Mouse (Mus musculus) yolk sac, embryonic 10.5 days (tissue): Measurements from ENCODE around the gene Nova2.

ENCODE experiments used
- DNase-seq: peaks from one replicate; pipeline ENCODE4 v3.0.0-alpha.2; 2017; ENCODE audit warnings: low spot score

Gene Nova2

DNA sequence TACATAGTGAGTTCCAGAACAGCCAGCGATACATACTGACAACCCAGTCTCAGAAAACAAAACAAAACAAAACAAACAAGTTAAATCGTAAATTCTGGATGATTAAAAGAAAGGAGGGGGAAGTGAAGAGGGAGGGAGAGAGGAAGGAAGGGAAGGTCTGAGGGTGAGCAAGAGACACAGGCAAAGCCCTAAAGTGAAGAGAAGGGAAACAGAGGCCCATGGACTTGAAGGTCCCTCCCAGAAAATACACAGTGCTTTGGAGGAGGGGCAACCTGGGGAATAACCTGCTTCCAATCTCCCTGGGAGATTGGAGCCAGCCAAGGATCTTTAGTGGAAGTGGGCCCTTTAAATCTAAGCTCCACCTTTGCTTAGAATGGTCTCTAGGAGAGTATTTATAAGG is 61.4 kb downstream of the Nova2 start, which contains the start of gene Nanos2:
Gene Nanos2 (plus strand): TSS at position 301 of the 400 bp plus-strand sequence.
- DNase-seq = no peak

DNA sequence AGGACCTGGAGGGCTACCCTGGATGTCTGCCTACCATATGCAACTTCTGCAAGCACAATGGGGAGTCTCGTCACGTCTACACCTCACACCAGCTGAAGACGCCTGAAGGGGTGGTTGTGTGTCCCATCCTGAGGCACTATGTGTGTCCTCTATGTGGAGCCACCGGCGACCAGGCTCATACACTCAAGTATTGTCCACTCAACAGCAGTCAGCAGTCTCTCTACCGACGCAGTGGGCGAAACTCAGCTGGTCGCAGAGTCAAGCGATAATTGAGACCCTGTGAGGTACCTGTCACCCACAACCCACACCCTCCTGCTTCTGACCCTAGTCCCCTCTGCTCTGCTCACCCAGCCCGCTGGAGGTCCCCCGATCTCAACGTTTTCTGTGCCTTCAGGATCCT is 62.1 kb downstream of the Nova2 start:
- no peak for DNase-seq

DNA sequence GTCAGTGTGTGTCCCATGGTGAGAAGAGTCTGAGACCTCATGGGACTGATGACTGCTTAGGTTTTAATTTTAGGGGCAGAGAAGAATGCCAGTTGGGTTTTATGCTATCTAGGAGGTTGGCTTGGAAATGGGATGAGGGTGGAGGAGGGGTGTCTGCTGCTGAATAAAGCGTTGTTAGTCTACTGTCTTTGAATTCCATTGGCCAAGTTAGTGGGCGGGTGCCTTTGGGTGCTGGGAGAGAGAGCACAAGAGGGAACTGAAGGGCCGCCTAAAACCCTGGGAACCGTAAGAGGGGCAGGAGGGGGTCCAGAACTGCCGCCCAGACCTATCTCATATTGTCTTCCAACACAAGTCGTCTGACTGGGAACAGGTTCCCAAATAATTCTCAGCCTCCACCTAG is 63.1 kb downstream of the Nova2 start:
- DNase-seq = no peak

DNA sequence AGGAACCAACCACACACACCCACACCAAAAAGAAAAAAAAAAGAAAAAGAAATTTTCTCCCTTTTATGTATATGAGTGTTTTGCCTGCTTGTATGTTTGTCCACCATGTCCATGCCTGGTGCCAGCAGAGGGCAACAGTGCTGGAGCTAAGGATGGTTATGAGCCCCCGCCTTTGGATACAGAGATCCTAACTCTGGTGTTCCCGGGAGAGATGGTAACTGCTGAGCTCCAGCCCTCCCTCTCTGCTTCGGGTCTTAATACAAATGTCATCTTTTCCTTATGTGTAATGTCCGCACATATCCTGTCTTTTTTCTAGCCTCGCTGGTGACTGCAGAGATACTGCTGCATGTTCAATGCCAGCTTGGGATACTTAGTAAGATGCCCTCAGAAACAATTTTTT is 64.3 kb downstream of the Nova2 start:
- DNase-seq = no peak

DNA sequence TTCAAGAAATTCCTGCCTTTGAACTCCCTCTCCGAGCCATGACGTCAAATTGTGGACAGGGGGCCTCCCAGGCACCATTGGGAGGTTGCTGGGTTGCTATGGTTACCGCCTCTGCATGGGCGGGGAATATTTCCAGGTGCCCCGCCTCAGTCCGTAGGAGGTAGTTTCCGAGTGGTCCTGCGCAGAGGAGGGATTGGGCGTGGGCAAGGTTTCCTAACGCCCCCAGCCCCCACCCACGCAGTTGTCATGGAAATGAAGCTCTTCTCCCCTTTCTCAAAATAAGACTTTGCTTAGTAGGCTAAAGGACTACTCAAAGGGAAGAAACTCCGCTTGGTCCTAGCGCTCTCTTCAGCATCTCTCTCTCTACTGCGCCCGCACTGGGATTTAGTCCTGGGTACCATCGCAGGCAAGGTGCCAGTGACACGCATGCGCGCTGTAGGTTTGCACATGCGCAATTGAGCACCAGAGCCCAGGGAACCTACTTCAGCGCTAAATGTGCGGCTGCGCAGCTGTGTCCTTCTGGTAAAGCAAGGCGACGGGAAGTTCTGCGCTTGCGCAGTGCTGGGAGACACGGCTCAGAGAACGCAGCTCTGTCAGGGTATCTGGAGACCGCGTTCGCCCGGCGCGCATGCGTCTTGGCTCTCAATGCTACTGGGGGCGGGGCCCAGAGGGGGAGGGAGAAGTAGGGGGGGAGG is 65.1 kb downstream of the Nova2 start, which contains the start of gene Mypop:
Gene Mypop (plus strand): TSS at position 645 of the 695 bp plus-strand sequence.
- DNase-seq = peak; percentile 99

DNA sequence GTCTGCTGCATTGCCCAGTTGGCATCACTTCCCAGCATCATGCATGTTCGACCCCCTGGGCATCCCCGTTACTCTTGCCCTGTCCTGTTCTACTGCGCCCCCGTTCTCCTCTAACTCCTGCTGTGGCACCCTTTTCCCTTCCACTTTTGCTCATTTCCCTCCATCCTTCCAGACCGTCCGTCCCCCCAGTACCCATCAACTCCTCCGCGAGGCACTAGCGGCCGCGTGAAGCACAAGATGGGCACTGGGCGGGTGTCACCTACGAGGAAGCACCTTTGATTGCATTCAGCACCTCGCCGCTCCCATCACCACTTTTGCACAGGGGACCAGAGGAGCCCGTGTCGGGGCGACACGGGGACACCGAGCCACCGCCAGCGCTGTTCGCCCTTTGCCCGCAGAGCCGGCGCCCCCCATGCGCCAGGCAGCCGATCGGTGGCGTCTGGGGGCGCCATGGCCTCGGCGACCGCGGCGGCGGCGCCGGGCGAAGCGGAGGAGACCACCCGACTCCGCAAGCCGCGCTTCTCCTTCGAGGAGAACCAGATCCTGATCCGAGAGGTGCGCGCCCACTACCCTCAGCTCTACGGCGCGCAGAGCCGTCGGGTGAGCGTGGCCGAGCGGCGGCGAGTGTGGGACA is 66.1 kb downstream of the Nova2 start:
- DNase-seq = no peak

DNA sequence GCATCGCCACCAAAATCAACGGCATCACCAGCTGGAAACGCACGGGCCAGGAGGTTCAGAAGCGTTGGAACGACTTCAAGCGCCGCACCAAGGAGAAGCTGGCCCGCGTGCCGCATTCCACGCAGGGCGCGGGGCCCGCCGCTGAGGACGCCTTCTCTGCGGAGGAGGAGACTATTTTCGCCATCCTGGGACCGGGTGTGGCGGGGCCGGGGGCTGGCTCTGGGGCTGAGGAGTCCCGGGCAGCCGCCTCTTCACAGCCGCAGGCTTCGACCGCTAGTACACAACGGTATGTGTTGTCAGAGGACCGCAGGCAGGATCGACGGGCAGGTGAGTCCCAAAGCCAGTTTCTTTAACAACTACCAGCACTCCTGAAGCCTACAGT is 66.6 kb downstream of the Nova2 start:
- DNase-seq = no peak

DNA sequence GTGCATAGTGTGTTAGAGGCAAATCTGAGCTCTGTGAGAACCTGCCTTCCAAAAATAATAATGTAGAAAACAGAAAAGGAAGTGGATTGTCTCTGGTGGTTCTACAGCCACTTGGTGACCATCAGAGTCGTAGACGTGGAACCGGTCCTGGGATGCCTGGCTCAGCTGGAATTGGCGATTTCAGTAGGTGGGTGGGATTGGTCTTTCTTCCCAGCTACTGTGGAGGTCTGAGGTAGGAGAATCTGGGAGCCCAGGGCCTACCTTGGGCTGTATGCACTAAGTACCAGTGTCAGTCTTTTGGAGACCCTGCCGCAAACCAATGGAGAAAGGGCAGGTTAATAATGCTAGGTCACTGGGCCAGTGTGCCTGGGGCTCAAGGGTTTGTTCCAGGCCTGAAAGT is 67.3 kb downstream of the Nova2 start:
- DNase-seq = no peak

DNA sequence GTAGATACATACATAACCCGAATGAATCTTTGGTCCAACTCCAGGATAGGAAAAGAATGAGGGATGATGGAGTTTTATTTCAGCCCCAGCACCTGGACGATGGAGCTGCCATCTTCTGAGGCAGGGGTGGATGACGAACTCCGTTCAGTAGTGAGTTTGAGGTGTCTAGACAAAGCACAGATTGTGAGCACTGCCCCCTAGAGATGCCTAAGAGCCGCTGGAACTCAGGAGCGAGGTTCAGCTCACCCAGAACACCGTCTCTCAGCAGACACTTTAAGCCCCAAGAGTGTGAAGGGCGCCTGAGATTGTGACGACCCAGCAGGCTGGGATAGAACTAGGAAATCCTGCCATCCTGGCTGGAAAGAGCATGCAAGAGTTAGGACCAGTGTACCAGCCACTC is 73.1 kb downstream of the Nova2 start:
- DNase-seq = no peak

DNA sequence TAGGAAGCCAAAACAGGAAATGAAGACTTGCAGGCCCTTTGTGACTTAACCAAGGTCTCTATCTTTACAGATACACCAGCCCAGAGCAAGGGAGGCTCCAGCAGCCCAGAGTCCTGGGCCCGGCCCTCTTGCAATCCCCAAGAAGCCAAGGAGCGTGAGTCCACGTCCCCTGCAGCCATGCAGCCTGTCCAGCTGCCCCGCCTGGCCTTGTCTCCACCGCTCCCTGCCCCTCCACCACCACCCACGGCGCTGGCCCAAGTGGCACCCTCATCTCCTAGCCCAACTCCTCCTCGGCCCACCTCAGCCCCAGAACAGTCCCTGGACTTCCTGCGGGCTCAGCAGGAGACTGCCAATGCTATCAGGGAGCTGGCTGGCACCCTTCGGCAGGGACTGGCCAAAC is 74.7 kb downstream of the Nova2 start:
- no peak for DNase-seq

DNA sequence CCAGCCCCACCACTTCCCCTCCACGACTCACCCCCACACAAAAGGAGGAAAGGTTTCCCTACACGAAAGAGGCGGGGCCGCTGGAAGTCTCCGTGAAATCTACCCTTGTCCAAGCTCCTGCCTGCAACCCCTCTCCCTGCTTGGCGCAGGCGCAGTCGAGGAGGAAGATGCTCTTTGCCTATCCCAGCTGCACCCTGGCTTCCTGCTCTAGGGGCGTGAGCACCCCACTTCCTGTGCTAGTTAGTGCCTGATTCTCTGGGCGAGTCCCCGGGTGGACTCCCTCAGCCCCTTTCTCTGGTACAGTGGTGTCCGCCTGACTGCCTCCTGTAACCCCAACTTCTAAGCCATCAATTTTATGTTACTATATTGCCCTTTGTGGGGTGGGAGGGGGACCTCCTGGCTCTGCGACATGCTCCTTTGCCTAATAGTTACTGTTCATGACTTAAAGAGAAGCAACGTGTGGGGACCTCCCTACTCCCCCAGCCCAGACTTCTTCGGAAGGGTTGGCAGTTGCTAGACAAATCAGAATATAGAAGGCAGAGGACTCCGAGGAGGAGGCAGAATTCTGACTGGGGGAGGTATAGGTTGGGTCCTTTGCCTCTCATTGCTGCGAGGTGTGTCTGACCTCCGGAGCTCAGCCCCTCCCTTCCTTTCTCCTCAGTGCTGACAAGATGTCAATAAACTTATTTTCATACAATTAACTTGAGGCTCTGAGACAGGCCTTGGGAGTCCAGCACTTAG is 75.5 kb downstream of the Nova2 start:
- peak; percentile 38 for DNase-seq

DNA sequence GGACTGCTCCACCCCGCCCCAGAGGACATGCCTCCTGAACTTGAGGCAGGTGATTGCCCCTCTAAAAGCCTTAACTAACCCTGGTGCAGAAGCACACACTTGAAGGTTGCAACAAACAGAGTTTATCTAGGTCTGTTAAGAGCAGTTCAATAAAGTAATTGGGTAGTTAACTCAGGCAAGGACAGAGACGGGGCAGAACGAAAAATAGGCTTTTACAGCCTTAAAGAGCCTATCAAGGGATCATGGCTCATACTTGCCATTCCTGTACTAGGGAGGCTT is 76.1 kb downstream of the Nova2 start:
- no peak for DNase-seq

DNA sequence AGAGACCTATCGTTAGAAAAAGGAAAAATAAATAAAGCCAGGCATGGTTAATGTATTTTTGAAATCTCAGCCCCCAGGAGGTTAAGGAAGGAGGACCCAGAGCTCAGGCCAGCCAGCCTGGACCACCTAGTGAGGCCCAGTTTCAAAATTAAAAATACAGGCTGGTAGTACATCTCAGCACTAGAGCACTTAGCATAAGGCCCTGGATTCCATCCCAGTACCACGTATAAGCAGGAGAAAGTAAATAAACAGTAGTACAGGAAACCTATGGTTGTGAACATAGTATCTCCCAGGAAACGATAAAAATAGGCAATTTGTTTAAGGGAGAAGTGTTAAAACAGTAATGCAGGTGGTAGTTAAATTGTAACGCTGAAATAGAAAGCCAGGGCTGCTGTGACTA is 76.4 kb downstream of the Nova2 start:
- no peak for DNase-seq

DNA sequence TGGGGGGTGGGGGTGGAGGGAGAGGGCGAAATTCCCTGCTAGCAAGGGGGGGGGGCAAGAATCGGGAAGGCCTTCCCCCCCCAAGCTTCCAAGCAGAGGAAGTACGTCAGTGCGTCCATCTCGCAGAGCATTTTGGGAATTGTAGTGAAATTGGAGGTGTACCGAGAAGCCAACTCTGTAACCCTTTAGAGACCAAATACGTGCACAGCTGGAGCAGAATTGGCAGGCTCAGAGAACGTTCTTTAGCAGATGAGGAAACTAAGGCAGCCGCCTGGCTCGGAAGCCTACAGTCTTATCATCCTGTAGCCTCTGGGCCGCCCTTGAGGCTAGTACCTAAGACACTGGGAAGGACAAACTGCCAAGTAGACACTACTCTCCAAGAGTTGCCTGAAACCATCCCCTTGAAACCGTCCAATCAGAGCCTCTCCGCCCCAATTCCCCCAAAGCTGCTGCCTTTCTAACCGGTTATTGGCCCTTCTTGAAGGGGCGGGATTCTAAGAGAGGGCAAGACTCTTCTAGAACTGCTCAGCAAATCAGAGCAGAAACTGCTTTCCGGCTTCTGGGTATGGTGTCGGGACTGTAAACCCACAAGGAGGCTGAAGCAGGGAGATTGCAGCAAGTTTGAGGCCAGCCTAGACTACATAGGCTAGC is 77.3 kb downstream of the Nova2 start:
- peak; percentile 89 for DNase-seq

DNA sequence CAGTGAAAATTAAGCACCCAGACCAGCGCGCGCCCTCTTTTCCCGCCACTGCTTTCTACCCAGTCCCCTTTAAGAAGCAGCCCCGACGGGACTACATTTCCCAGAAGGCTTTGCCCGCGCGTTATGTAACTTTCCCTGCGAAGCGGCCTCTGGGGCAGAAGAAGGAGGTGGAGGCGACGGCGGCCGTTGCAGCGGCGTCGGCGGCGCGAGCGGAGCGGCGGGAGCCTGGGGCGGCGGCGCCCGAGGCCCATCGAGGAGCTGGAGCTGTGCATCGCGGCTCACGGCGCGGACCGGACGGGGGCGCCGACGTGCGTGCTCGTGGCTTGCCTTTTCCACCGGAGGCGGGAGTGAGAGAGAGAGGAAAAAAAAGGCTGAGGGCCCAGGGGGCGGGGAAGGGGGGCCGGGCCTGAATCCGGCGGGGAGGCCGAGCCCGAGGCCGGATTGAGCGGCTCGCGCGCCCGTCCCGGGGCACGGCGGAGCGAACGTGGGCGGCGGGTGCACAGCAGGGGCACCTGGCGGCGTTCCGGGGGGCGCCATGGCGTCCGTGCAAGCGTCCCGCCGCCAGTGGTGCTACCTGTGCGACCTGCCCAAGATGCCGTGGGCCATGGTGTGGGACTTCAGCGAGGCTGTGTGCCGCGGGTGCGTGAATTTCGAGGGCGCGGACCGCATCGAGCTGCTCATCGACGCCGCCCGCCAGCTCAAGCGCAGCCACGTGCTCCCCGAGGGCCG is 78.4 kb downstream of the Nova2 start, which contains the start of gene Irf2bp1:
Gene Irf2bp1 (plus strand): TSS at position 143 of the 729 bp plus-strand sequence.
- DNase-seq = peak; percentile 95

DNA sequence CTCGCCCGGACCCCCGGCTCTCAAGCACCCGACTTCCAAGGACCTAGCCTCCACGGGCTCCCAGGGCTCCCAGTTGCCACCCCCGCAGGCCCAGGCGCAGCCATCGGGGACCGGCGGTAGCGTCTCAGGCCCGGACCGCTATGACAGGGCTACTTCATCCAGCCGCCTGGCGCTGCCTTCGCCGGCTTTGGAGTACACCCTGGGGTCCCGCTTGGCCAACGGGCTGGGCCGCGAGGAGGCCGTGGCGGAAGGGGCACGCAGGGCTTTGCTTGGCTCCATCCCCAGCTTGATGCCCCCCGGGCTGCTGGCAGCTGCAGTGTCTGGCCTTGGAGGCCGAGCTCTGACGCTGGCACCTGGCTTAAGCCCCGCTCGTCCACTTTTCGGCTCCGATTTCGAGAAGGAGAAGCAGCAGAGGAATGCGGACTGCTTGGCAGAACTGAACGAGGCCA is 79.0 kb downstream of the Nova2 start:
- DNase-seq = no peak

DNA sequence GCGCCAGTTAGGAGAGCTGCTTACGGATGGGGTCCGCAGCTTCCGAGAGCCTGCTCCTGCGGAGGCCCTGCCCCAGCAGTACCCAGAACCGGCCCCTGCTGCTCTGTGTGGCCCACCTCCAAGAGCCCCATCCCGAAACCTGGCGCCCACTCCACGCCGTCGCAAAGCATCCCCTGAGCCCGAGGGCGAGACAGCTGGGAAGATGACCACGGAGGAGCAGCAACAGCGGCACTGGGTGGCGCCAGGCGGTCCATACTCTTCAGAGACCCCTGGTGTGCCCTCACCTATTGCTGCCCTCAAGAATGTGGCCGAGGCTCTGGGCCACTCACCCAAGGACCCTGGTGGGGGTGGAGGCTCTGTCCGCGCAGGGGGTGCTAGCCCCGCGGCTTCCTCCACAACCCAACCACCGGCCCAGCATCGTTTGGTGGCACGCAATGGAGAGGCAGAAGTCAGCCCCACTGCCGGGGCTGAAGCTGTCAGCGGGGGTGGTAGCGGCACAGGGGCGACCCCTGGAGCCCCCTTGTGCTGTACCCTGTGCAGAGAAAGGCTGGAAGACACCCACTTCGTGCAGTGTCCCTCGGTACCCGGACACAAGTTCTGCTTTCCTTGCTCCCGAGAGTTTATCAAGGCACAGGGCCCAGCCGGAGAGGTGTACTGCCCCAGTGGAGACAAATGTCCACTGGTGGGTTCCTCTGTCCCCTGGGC is 79.9 kb downstream of the Nova2 start:
- no peak for DNase-seq

DNA sequence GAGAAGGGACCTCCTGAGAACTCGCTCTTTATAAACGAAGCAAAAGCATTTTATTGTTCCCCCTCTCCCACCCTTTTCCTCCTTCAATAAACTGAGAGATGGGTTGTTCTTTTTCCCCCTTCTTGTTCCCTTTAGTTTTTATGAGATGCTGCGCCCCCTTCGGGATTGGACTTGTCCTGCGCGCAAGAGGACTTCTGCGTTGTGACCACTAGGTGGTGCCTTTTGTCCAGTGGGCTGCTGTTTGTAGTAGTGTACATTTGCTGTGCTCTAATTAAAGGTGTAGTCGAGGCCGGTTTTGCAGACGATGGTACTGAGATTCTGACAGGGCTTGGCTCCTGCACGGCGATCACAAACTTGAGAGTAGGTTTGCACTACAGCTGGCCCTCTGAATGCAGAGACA is 80.8 kb downstream of the Nova2 start:
- peak; percentile 86 for DNase-seq

DNA sequence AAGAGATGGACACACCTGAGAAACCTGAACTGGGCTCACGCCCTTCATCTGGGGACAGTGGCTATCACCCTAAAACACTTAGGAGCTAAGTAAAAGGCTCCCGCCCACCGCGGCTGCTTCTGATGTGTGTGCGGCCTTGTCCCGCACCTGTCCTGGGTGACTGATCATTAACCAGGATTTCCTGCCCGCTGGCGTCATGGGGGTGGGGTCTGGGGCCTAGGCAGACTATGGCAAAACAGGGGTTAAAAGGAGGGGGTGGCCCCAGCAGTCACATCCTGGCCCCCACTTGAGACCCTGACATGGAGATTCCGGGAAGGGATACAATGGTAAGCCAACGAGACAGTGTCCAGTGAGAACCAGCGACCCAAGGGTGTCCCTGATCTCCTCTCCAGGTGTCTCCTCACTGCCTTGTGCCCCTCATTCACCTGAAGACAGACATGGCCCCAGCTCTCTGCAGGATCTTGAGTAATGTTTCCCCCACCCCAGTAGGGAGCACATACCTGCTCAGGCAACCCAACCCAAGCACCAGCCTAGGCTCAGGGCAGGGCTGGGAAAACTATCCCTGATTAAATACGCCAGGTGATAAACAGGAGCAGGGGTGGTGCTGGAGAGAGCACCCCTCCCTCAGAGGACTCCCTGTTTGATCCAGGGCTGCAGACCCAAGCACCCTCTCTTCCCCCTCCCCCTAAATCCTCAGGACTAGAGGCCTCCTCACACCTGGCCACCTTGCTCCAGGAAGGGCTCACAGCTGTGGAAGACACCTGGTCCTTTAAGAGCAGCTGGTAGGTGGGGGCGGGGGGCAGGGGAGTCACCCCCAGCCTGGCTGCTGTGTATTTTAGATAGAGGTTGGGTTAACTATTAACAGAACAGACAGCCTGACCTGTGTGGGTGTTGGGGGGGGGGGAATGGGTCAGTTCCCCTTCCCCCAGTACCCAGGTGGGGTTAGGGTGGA is 81.6 kb downstream of the Nova2 start:
- DNase-seq = peak; percentile 89

DNA sequence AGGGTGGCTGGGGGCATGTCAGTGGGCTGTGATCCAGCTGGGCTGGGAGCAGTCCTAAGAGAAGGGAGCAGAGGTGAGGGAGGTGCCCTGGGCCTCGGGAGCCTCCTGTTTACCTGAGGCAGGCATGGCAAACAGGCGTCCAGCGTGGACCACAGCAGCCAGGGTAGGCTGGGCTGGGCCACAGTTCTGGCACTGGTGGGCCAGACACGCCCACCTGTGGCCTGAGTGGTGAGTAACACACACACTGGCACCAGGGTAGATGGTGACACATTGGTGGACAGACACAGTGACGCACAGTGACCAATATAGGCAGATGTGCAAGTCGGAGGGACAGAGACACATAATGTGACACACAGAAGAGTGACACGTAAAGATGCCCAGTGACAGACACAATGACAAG is 84.9 kb downstream of the Nova2 start:
- DNase-seq = no peak
